Mouse (Mus musculus): ENCODE measurements around the gene Pde6d. TPM values are rescaled to one million over a fixed set of nuclear protein-coding genes. Genes with fewer than 3 reads are reported as not detected.

Pde6d gene
- 78.1 and 86.3 TPM in 2 replicates for polyA plus RNA-seq (2014; fragmentation: Nextera tagmentation; extraction: Ambion mirVana)

GRCm38 (mm10) chr1:86582451-86583096 lies at the start of gene Pde6d, which contains the start of gene Cops7b:
Pde6d (minus strand) TSS chr1:86582629.
Cops7b (plus strand) TSS chr1:86582904.
- no peaks in the 10 kb centered on the region for H3K27me3 ChIP-seq (replicated peaks; ENCODE audit: control insufficient read depth, insufficient read depth, low read length)
- no peaks in the 10 kb centered on the region for H3K9me3 ChIP-seq (replicated peaks; ENCODE audit: control insufficient read depth, low read length)
- WGBS: under 1% methylated on average over 26 of the region's 26 CpGs
- H3K4me3 ChIP-seq (ENCODE audit: low read depth, low read length): peak within 1 kb of the TSS; percentile 89
- peak within 1 kb of the TSS; percentile 65 for H3K27ac ChIP-seq (ENCODE audit: low read depth, low read length)
- DNase-seq (ENCODE audit: low spot score) (peak; percentile 98), ATAC-seq (peak; percentile 97)
- peaks cover 6% of the 10 kb centered on the region; the same call in 1 of the 2 replicates for H3K4me1 ChIP-seq (ENCODE audit: control insufficient read depth, insufficient read depth, low read length)
- H3K9ac ChIP-seq (ENCODE audit: low read length): peak within 1 kb of the TSS; percentile 89
- peak within 1 kb of the TSS; percentile 76 for H3K4me2 ChIP-seq (ENCODE audit: low read length)
- no peaks in the 10 kb centered on the region for H3K36me3 ChIP-seq (ENCODE audit: control insufficient read depth, insufficient read depth, low read length)

GRCm38 (mm10) chr1:86630527-86630926 lies 48.1 kb upstream of the Pde6d start:
- H3K9ac ChIP-seq (ENCODE audit: low read length): no peak overlapping the region
- no peaks in the 10 kb centered on the region for H3K36me3 ChIP-seq (ENCODE audit: control insufficient read depth, insufficient read depth, low read length)
- H3K4me1 ChIP-seq (ENCODE audit: control insufficient read depth, insufficient read depth, low read length): no peaks in the 10 kb centered on the region; the same call in 1 of the 2 replicates
- WGBS: 83% methylated on average over 4 of the region's 4 CpGs
- DNase-seq (ENCODE audit: low spot score) (no peak), ATAC-seq (no peak)
- H3K27me3 ChIP-seq (replicated peaks; ENCODE audit: control insufficient read depth, insufficient read depth, low read length): no peaks in the 10 kb centered on the region
- no peaks in the 10 kb centered on the region for H3K9me3 ChIP-seq (replicated peaks; ENCODE audit: control insufficient read depth, low read length)
- no peak overlapping the region for H3K4me2 ChIP-seq (ENCODE audit: low read length)
- H3K27ac ChIP-seq (ENCODE audit: low read depth, low read length): no peak overlapping the region
- no peak overlapping the region for H3K4me3 ChIP-seq (ENCODE audit: low read depth, low read length)

- 47% methylated on average over 4 of the region's 4 CpGs for WGBS
- Histone ChIP-seq H3K36me3 (ENCODE audit: control insufficient read depth, insufficient read depth, low read length) (no peaks in the 10 kb centered on the region), H3K27me3 (replicated peaks; ENCODE audit: control insufficient read depth, insufficient read depth, low read length) (no peaks in the 10 kb centered on the region), H3K4me1 (ENCODE audit: control insufficient read depth, insufficient read depth, low read length) (no peaks in the 10 kb centered on the region; the same call in 1 of the 2 replicates), H3K9ac (ENCODE audit: low read length) (no peak overlapping the region), H3K27ac (ENCODE audit: low read depth, low read length) (no peak overlapping the region), H3K4me3 (ENCODE audit: low read depth, low read length) (no peak overlapping the region), H3K9me3 (replicated peaks; ENCODE audit: control insufficient read depth, low read length) (no peaks in the 10 kb centered on the region), H3K4me2 (ENCODE audit: low read length) (no peak overlapping the region)
- DNase-seq (ENCODE audit: low spot score): no peak
- no peak for ATAC-seq
These were observed 47.5 kb upstream of the Pde6d start for GRCm38 (mm10) chr1:86629936-86630335.

GRCm38 (mm10) chr1:86628270-86628669 lies 45.8 kb upstream of the Pde6d start:
- WGBS: 95% methylated on average over 3 of the region's 3 CpGs
- Histone ChIP-seq H3K9ac (ENCODE audit: low read length) (no peak overlapping the region), H3K4me1 (ENCODE audit: control insufficient read depth, insufficient read depth, low read length) (no peaks in the 10 kb centered on the region), H3K4me2 (ENCODE audit: low read length) (no peak overlapping the region), H3K9me3 (replicated peaks; ENCODE audit: control insufficient read depth, low read length) (no peaks in the 10 kb centered on the region), H3K27me3 (replicated peaks; ENCODE audit: control insufficient read depth, insufficient read depth, low read length) (no peaks in the 10 kb centered on the region), H3K4me3 (ENCODE audit: low read depth, low read length) (no peak overlapping the region), H3K36me3 (ENCODE audit: control insufficient read depth, insufficient read depth, low read length) (no peaks in the 10 kb centered on the region), H3K27ac (ENCODE audit: low read depth, low read length) (no peak overlapping the region)
- no peak for ATAC-seq
- DNase-seq (ENCODE audit: low spot score): no peak

GRCm38 (mm10) chr1:86623001-86624000 lies 40.9 kb upstream of the Pde6d start:
- Histone ChIP-seq H3K27ac (ENCODE audit: low read depth, low read length) (no peak overlapping the region), H3K36me3 (ENCODE audit: control insufficient read depth, insufficient read depth, low read length) (no peaks in the 10 kb centered on the region), H3K9me3 (replicated peaks; ENCODE audit: control insufficient read depth, low read length) (no peaks in the 10 kb centered on the region), H3K9ac (ENCODE audit: low read length) (no peak overlapping the region), H3K4me3 (ENCODE audit: low read depth, low read length) (no peak overlapping the region), H3K27me3 (replicated peaks; ENCODE audit: control insufficient read depth, insufficient read depth, low read length) (no peaks in the 10 kb centered on the region), H3K4me1 (ENCODE audit: control insufficient read depth, insufficient read depth, low read length) (no peaks in the 10 kb centered on the region), H3K4me2 (ENCODE audit: low read length) (no peak overlapping the region)
- ATAC-seq (no peak), DNase-seq (ENCODE audit: low spot score) (no peak)
- WGBS: 76% methylated on average over 16 of the region's 16 CpGs

- H3K4me3 ChIP-seq (ENCODE audit: low read depth, low read length): no peak overlapping the region
- no peak overlapping the region for H3K27ac ChIP-seq (ENCODE audit: low read depth, low read length)
- H3K9me3 ChIP-seq (replicated peaks; ENCODE audit: control insufficient read depth, low read length): no peaks in the 10 kb centered on the region
- no peak for ATAC-seq
- no peak for DNase-seq (ENCODE audit: low spot score)
- H3K9ac ChIP-seq (ENCODE audit: low read length): no peak overlapping the region
- H3K36me3 ChIP-seq (ENCODE audit: control insufficient read depth, insufficient read depth, low read length): no peaks in the 10 kb centered on the region
- no peak overlapping the region for H3K4me2 ChIP-seq (ENCODE audit: low read length)
- H3K27me3 ChIP-seq (replicated peaks; ENCODE audit: control insufficient read depth, insufficient read depth, low read length): no peaks in the 10 kb centered on the region
- no peaks in the 10 kb centered on the region for H3K4me1 ChIP-seq (ENCODE audit: control insufficient read depth, insufficient read depth, low read length)
- WGBS: 67% methylated on average over 2 of the region's 2 CpGs
These were observed 39.9 kb upstream of the Pde6d start for GRCm38 (mm10) chr1:86622296-86622695.

GRCm38 (mm10) chr1:86618454-86619125 lies 36.2 kb upstream of the Pde6d start:
- H3K9ac ChIP-seq (ENCODE audit: low read length): no peak overlapping the region
- H3K27me3 ChIP-seq (replicated peaks; ENCODE audit: control insufficient read depth, insufficient read depth, low read length): no peaks in the 10 kb centered on the region
- no peak overlapping the region for H3K4me2 ChIP-seq (ENCODE audit: low read length)
- H3K4me3 ChIP-seq (ENCODE audit: low read depth, low read length): no peak overlapping the region
- peak; percentile 87 for DNase-seq (ENCODE audit: low spot score)
- no peak overlapping the region for H3K27ac ChIP-seq (ENCODE audit: low read depth, low read length)
- 60% methylated on average over 10 of the region's 10 CpGs for WGBS
- no peak for ATAC-seq
- H3K4me1 ChIP-seq (ENCODE audit: control insufficient read depth, insufficient read depth, low read length): no peaks in the 10 kb centered on the region
- no peaks in the 10 kb centered on the region for H3K9me3 ChIP-seq (replicated peaks; ENCODE audit: control insufficient read depth, low read length)
- H3K36me3 ChIP-seq (ENCODE audit: control insufficient read depth, insufficient read depth, low read length): no peaks in the 10 kb centered on the region

- H3K9ac ChIP-seq (ENCODE audit: low read length): no peak overlapping the region
- no peaks in the 10 kb centered on the region for H3K9me3 ChIP-seq (replicated peaks; ENCODE audit: control insufficient read depth, low read length)
- peaks cover 6% of the 10 kb centered on the region for H3K36me3 ChIP-seq (ENCODE audit: control insufficient read depth, insufficient read depth, low read length)
- H3K27ac ChIP-seq (ENCODE audit: low read depth, low read length): no peak overlapping the region
- no peak overlapping the region for H3K4me3 ChIP-seq (ENCODE audit: low read depth, low read length)
- no peaks in the 10 kb centered on the region for H3K27me3 ChIP-seq (replicated peaks; ENCODE audit: control insufficient read depth, insufficient read depth, low read length)
- no peak for ATAC-seq
- DNase-seq (ENCODE audit: low spot score): peak; percentile 69
- H3K4me2 ChIP-seq (ENCODE audit: low read length): no peak overlapping the region
- no peaks in the 10 kb centered on the region for H3K4me1 ChIP-seq (ENCODE audit: control insufficient read depth, insufficient read depth, low read length)
These were observed 31.8 kb upstream of the Pde6d start for GRCm38 (mm10) chr1:86614269-86614668.
